Mouse (Mus musculus): ENCODE measurements around the gene Gm12216. TPM values are rescaled to one million over a fixed set of nuclear protein-coding genes. Genes with fewer than 3 reads are reported as not detected.

The Gm12216 gene
- polyA plus RNA-seq, 1 experiment: 28.7 TPM

GRCm38 (mm10) chr11:53835379-53836010 lies 23.6 kb downstream of the Gm12216 start:
- DNase-seq: no peak
- 83% methylated on average over 4 of the region's 4 CpGs for WGBS
- TF ChIP-seq POLR2A (IDR thresholded peaks at IDR 0.05; ENCODE audit: borderline replicate concordance, extremely low read depth, low read depth, low read length) (no peak), CTCF (IDR thresholded peaks at IDR 0.05; ENCODE audit: insufficient read depth, low read length) (no peak)
- Histone ChIP-seq H3K4me3 (replicated peaks; ENCODE audit: extremely low read depth, low read depth, low read length) (no peak overlapping the region), H3K4me1 (ENCODE audit: control insufficient read depth, insufficient read depth, low read length) (0 out of 2 replicates have a peak, but pooled peaks cover 6% of the 10 kb centered on the region)

GRCm38 (mm10) chr11:53825409-53825808 lies 33.6 kb downstream of the Gm12216 start:
- no peak for TF ChIP-seq CTCF (IDR thresholded peaks at IDR 0.05; ENCODE audit: insufficient read depth, low read length)
- no peak for TF ChIP-seq POLR2A (IDR thresholded peaks at IDR 0.05; ENCODE audit: borderline replicate concordance, extremely low read depth, low read depth, low read length)
- WGBS: 66% methylated on average over 4 of the region's 4 CpGs
- no peak for DNase-seq
- Histone ChIP-seq H3K4me3 (replicated peaks; ENCODE audit: extremely low read depth, low read depth, low read length) (no peak overlapping the region), H3K4me1 (ENCODE audit: control insufficient read depth, insufficient read depth, low read length) (peaks cover 8% of the 10 kb centered on the region)

- TF ChIP-seq POLR2A (IDR thresholded peaks at IDR 0.05; ENCODE audit: borderline replicate concordance, extremely low read depth, low read depth, low read length): no peak
- no peak for TF ChIP-seq CTCF (IDR thresholded peaks at IDR 0.05; ENCODE audit: insufficient read depth, low read length)
- 88% methylated on average over 3 of the region's 3 CpGs for WGBS
- H3K4me3 ChIP-seq (replicated peaks; ENCODE audit: extremely low read depth, low read depth, low read length): no peak overlapping the region
- H3K4me1 ChIP-seq (ENCODE audit: control insufficient read depth, insufficient read depth, low read length): peaks cover 17% of the 10 kb centered on the region
- DNase-seq: no peak
These were observed 37.1 kb downstream of the Gm12216 start for GRCm38 (mm10) chr11:53821945-53822338.

- WGBS: 74% methylated on average over 11 of the region's 11 CpGs
- no peak for TF ChIP-seq CTCF (IDR thresholded peaks at IDR 0.05; ENCODE audit: insufficient read depth, low read length)
- TF ChIP-seq POLR2A (IDR thresholded peaks at IDR 0.05; ENCODE audit: borderline replicate concordance, extremely low read depth, low read depth, low read length): no peak
- Histone ChIP-seq H3K4me1 (ENCODE audit: control insufficient read depth, insufficient read depth, low read length) (peaks cover 17% of the 10 kb centered on the region), H3K4me3 (replicated peaks; ENCODE audit: extremely low read depth, low read depth, low read length) (no peak overlapping the region)
- DNase-seq: no peak
These were observed 37.7 kb downstream of the Gm12216 start for GRCm38 (mm10) chr11:53821230-53821944.

GRCm38 (mm10) chr11:53820516-53821170 lies 38.4 kb downstream of the Gm12216 start:
- no peak for DNase-seq
- Histone ChIP-seq H3K4me3 (replicated peaks; ENCODE audit: extremely low read depth, low read depth, low read length) (no peak overlapping the region), H3K4me1 (ENCODE audit: control insufficient read depth, insufficient read depth, low read length) (peaks cover 17% of the 10 kb centered on the region)
- no peak for TF ChIP-seq CTCF (IDR thresholded peaks at IDR 0.05; ENCODE audit: insufficient read depth, low read length)
- TF ChIP-seq POLR2A (IDR thresholded peaks at IDR 0.05; ENCODE audit: borderline replicate concordance, extremely low read depth, low read depth, low read length): no peak
- WGBS: 87% methylated on average over 13 of the region's 13 CpGs

- WGBS: 91% methylated on average over 6 of the region's 6 CpGs
These were observed 39.5 kb downstream of the Gm12216 start for GRCm38 (mm10) chr11:53819511-53819910.

GRCm38 (mm10) chr11:53818794-53819193 lies 40.3 kb downstream of the Gm12216 start:
- Histone ChIP-seq H3K4me1 (ENCODE audit: control insufficient read depth, insufficient read depth, low read length) (peaks cover 17% of the 10 kb centered on the region), H3K4me3 (replicated peaks; ENCODE audit: extremely low read depth, low read depth, low read length) (no peak overlapping the region)
- WGBS: 23% methylated on average over 6 of the region's 6 CpGs
- TF ChIP-seq POLR2A (IDR thresholded peaks at IDR 0.05; ENCODE audit: borderline replicate concordance, extremely low read depth, low read depth, low read length): no peak
- no peak for TF ChIP-seq CTCF (IDR thresholded peaks at IDR 0.05; ENCODE audit: insufficient read depth, low read length)
- DNase-seq: no peak

More at GRCm38 (mm10) chr11:53819511-53819910, 39.5 kb downstream of the Gm12216 start:
- no peak for DNase-seq
- Histone ChIP-seq H3K4me1 (ENCODE audit: control insufficient read depth, insufficient read depth, low read length) (peaks cover 17% of the 10 kb centered on the region), H3K4me3 (replicated peaks; ENCODE audit: extremely low read depth, low read depth, low read length) (no peak overlapping the region)
- no peak for TF ChIP-seq CTCF (IDR thresholded peaks at IDR 0.05; ENCODE audit: insufficient read depth, low read length)
- TF ChIP-seq POLR2A (IDR thresholded peaks at IDR 0.05; ENCODE audit: borderline replicate concordance, extremely low read depth, low read depth, low read length): no peak

GRCm38 (mm10) chr11:53816841-53817375 lies 42.1 kb downstream of the Gm12216 start:
- no peak for DNase-seq
- H3K4me1 ChIP-seq (ENCODE audit: control insufficient read depth, insufficient read depth, low read length): peaks cover 20% of the 10 kb centered on the region
- TF ChIP-seq CTCF (IDR thresholded peaks at IDR 0.05; ENCODE audit: insufficient read depth, low read length): no peak
- no peak for TF ChIP-seq POLR2A (IDR thresholded peaks at IDR 0.05; ENCODE audit: borderline replicate concordance, extremely low read depth, low read depth, low read length)
- H3K4me3 ChIP-seq (replicated peaks; ENCODE audit: extremely low read depth, low read depth, low read length): no peak overlapping the region
- 94% methylated on average over 5 of the region's 5 CpGs for WGBS

GRCm38 (mm10) chr11:53814810-53815209 lies 44.2 kb downstream of the Gm12216 start:
- Histone ChIP-seq H3K4me1 (ENCODE audit: control insufficient read depth, insufficient read depth, low read length) (peaks cover 23% of the 10 kb centered on the region), H3K4me3 (replicated peaks; ENCODE audit: extremely low read depth, low read depth, low read length) (no peak overlapping the region)
- WGBS: 27% methylated on average over 3 of the region's 3 CpGs
- no peak for DNase-seq
- TF ChIP-seq CTCF (IDR thresholded peaks at IDR 0.05; ENCODE audit: insufficient read depth, low read length): no peak
